Mouse (Mus musculus) liver, embryonic 15.5 days (tissue): ENCODE measurements around the gene Slc35e3. TPM values are rescaled to one million over a fixed set of nuclear protein-coding genes. Genes with fewer than 3 reads are reported as not detected.
"Not testable (repeated sequence)": the region's sequence is repeated elsewhere in the genome, so short reads cannot be mapped to it uniquely, and the experiment has no call there.

Source experiments
- ATAC-seq: fragments of 200-750 bp; cut with Nextera tagmentation; 2 replicates; pipeline ENCODE4 v1.8.0; 2017; ENCODE audit warnings: moderate number of reproducible peaks, mild to moderate bottlenecking, moderate library complexity; ENCODE audit not compliant: insufficient read depth
- H3K27ac ChIP-seq: fragments of 300-500 bp; sonication (generic); replicated peaks from 2 replicates; pipeline ENCODE4 v1.5.1; 2015; ENCODE audit warnings: mild to moderate bottlenecking, inconsistent platforms
- H3K27me3 ChIP-seq: fragments of 300-500 bp; sonication (generic); 2 replicates; pipeline ENCODE4 v1.6.1; 2015; ENCODE audit warnings: mild to moderate bottlenecking, inconsistent platforms
- H3K36me3 ChIP-seq: fragments of 300-500 bp; sonication (generic); replicated peaks from 2 replicates; pipeline ENCODE4 v1.6.1; 2015; ENCODE audit warnings: moderate library complexity, mild to moderate bottlenecking, inconsistent platforms
- H3K4me1 ChIP-seq: fragments of 300-500 bp; sonication (generic); replicated peaks from 2 replicates; pipeline ENCODE4 v1.6.1; 2015; ENCODE audit warnings: inconsistent platforms
- H3K4me2 ChIP-seq: fragments of 300-500 bp; sonication (generic); 2 replicates; pipeline ENCODE4 v1.6.1; 2015; ENCODE audit warnings: moderate library complexity, mild to moderate bottlenecking, inconsistent platforms
- H3K4me3 ChIP-seq: fragments of 300-500 bp; sonication (generic); replicated peaks from 2 replicates; pipeline ENCODE4 v1.5.1; 2015; ENCODE audit warnings: mild to moderate bottlenecking, inconsistent platforms
- H3K9ac ChIP-seq: fragments of 300-500 bp; sonication (generic); 2 replicates; pipeline ENCODE4 v1.6.1; 2015; ENCODE audit warnings: moderate library complexity, mild to moderate bottlenecking, inconsistent platforms
- H3K9me3 ChIP-seq: fragments of 300-500 bp; sonication (generic); replicated peaks from 2 replicates; pipeline ENCODE4 v1.6.1; 2016; ENCODE audit warnings: inconsistent platforms
- WGBS: fragments of 180-500 bp; shearing (Covaris S2); methylation state at CpG from one replicate; pipeline ENCODE4 v1.1.7; 2015; ENCODE audit warnings: mixed read lengths; ENCODE audit not compliant: insufficient replicate concordance; 5-methylcytosine and 5-hydroxymethylcytosine counted together
- polyA plus RNA-seq: library from polyadenylated mRNA; unstranded; fragments of >200 nt; fragmentation: Nextera tagmentation; extraction: Ambion mirVana; gene quantifications from 2 replicates; pipeline ENCODE4 v1.2.1, GENCODE M21; 2015

Slc35e3 gene
- polyA plus RNA-seq, 1 experiment from 2014 or later = 2.3 TPM

- Histone ChIP-seq H3K4me2 (peak overlapping the region; percentile 79), H3K9ac (peak overlapping the region; percentile 99), H3K4me3 (peak overlapping the region; percentile 99), H3K4me1 (peaks cover 37% of the 10 kb centered on the region), H3K27ac (peak overlapping the region; percentile 96), H3K36me3 (peaks cover 29% of the 10 kb centered on the region), H3K27me3 (no peaks in the 10 kb centered on the region), H3K9me3 (no peaks in the 10 kb centered on the region)
- peak; percentile 76 for ATAC-seq
- WGBS = under 1% methylated on average over 71 of the region's 71 CpGs
These were observed 36.1 kb downstream of the Slc35e3 start for GRCm38 (mm10) chr10:117709930-117710603.

GRCm38 (mm10) chr10:117709326-117709830 is 36.8 kb downstream of the Slc35e3 start:
- Histone ChIP-seq H3K4me3 (peak overlapping the region; percentile 99), H3K9me3 (no peaks in the 10 kb centered on the region), H3K4me2 (peak overlapping the region; percentile 79), H3K9ac (peak overlapping the region; percentile 99), H3K4me1 (peaks cover 37% of the 10 kb centered on the region), H3K36me3 (peaks cover 36% of the 10 kb centered on the region), H3K27ac (peak overlapping the region; percentile 96), H3K27me3 (no peaks in the 10 kb centered on the region)
- WGBS = 22% methylated on average over 12 of the region's 12 CpGs
- ATAC-seq = no peak

- Histone ChIP-seq H3K27ac (peak overlapping the region; percentile 96; the same call in 1 of the 2 replicates), H3K27me3 (no peaks in the 10 kb centered on the region), H3K4me1 (peaks cover 37% of the 10 kb centered on the region), H3K9ac (peak overlapping the region; percentile 99; the same call in 1 of the 2 replicates), H3K4me2 (peak overlapping the region; percentile 79), H3K4me3 (peak overlapping the region; percentile 99), H3K36me3 (peaks cover 41% of the 10 kb centered on the region), H3K9me3 (no peaks in the 10 kb centered on the region)
- no peak for ATAC-seq
- WGBS = 45% methylated on average over 9 of the region's 9 CpGs
These were observed 37.3 kb downstream of the Slc35e3 start for GRCm38 (mm10) chr10:117708856-117709255.

GRCm38 (mm10) chr10:117708376-117708775 is 37.8 kb downstream of the Slc35e3 start:
- Histone ChIP-seq H3K27ac (no peak overlapping the region), H3K4me2 (peak overlapping the region; percentile 79), H3K36me3 (peaks cover 46% of the 10 kb centered on the region), H3K4me3 (peak overlapping the region; percentile 99; the same call in 1 of the 2 replicates), H3K4me1 (peaks cover 37% of the 10 kb centered on the region), H3K27me3 (no peaks in the 10 kb centered on the region), H3K9ac (no peak overlapping the region), H3K9me3 (no peaks in the 10 kb centered on the region)
- no peak for ATAC-seq
- 83% methylated on average over 2 of the region's 2 CpGs for WGBS

GRCm38 (mm10) chr10:117707114-117707838 is 38.9 kb downstream of the Slc35e3 start:
- Histone ChIP-seq H3K9ac (no peak overlapping the region), H3K9me3 (no peaks in the 10 kb centered on the region), H3K36me3 (peaks cover 56% of the 10 kb centered on the region), H3K4me3 (no peak overlapping the region), H3K27ac (no peak overlapping the region), H3K4me2 (no peak overlapping the region), H3K27me3 (no peaks in the 10 kb centered on the region), H3K4me1 (peaks cover 35% of the 10 kb centered on the region)
- ATAC-seq = no peak
- 78% methylated on average over 2 of the region's 2 CpGs for WGBS

GRCm38 (mm10) chr10:117706440-117706839 is 39.7 kb downstream of the Slc35e3 start:
- no peak overlapping the region for H3K9ac ChIP-seq
- peaks cover 63% of the 10 kb centered on the region for H3K36me3 ChIP-seq
- no peaks in the 10 kb centered on the region for H3K27me3 ChIP-seq
- peaks cover 27% of the 10 kb centered on the region for H3K4me1 ChIP-seq
- H3K4me2 ChIP-seq = no peak overlapping the region
- 77% methylated on average over 6 of the region's 6 CpGs for WGBS
- H3K9me3 ChIP-seq = no peaks in the 10 kb centered on the region
- H3K4me3 ChIP-seq = no peak overlapping the region
- H3K27ac ChIP-seq = no peak overlapping the region
- no peak for ATAC-seq

- Histone ChIP-seq H3K9me3 (no peaks in the 10 kb centered on the region), H3K4me1 (peaks cover 21% of the 10 kb centered on the region), H3K9ac (no peak overlapping the region), H3K4me3 (no peak overlapping the region), H3K27ac (no peak overlapping the region), H3K27me3 (no peaks in the 10 kb centered on the region), H3K4me2 (no peak overlapping the region), H3K36me3 (peaks cover 68% of the 10 kb centered on the region)
- ATAC-seq = no peak
These were observed 40.4 kb downstream of the Slc35e3 start for GRCm38 (mm10) chr10:117705806-117706205.

DNA sequence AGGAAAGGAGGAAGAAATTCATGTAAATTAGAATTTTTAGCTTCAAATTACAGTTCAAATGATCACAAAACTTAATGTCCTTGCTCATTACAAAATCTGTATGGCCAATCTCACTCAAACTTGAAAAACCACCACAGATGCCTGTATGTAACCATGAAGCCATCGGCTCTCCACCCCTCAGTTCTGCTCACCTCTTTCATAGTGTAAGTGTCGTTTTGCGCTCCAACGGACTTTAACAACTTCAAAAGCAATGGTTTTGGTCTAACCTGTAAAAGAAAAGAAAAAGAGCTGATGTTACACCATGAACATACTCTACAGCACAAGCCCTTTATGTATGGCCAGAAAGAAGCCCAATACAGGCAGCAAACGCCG is 41.2 kb downstream of the Slc35e3 start:
- no peaks in the 10 kb centered on the region for H3K9me3 ChIP-seq
- ATAC-seq = no peak
- no peak overlapping the region for H3K4me3 ChIP-seq
- H3K27ac ChIP-seq = no peak overlapping the region
- peaks cover 21% of the 10 kb centered on the region for H3K4me1 ChIP-seq
- H3K9ac ChIP-seq = no peak overlapping the region
- H3K27me3 ChIP-seq = no peaks in the 10 kb centered on the region
- 87% methylated on average over 6 of the region's 6 CpGs for WGBS
- peaks cover 76% of the 10 kb centered on the region for H3K36me3 ChIP-seq
- no peak overlapping the region for H3K4me2 ChIP-seq

- Histone ChIP-seq H3K36me3 (peaks cover 81% of the 10 kb centered on the region), H3K4me1 (peaks cover 20% of the 10 kb centered on the region)
- H3K9ac ChIP-seq, H3K4me3 ChIP-seq, H3K27me3 ChIP-seq, H3K27ac ChIP-seq, ATAC-seq, H3K4me2 ChIP-seq, H3K9me3 ChIP-seq: not testable (repeated sequence)
- WGBS = 82% methylated on average over 6 of the region's 6 CpGs
These were observed 41.7 kb downstream of the Slc35e3 start for GRCm38 (mm10) chr10:117704314-117704963.

GRCm38 (mm10) chr10:117703506-117703905 is 42.7 kb downstream of the Slc35e3 start:
- WGBS = 87% methylated on average over 3 of the region's 3 CpGs
- peaks cover 91% of the 10 kb centered on the region for H3K36me3 ChIP-seq
- H3K4me1 ChIP-seq = peaks cover 12% of the 10 kb centered on the region
- ATAC-seq = no peak
- H3K4me3 ChIP-seq = no peak overlapping the region
- no peaks in the 10 kb centered on the region for H3K9me3 ChIP-seq
- H3K27ac ChIP-seq = no peak overlapping the region
- no peak overlapping the region for H3K4me2 ChIP-seq
- H3K27me3 ChIP-seq = no peaks in the 10 kb centered on the region
- no peak overlapping the region for H3K9ac ChIP-seq
